Mouse (Mus musculus): Measurements from ENCODE around the gene Barhl2.

GRCm38 (mm10) chr5:106461431-106461830 is 3.5 kb upstream of the Barhl2 start:
- no peak for TF ChIP-seq POLR2A (IDR thresholded peaks at IDR 0.05; ENCODE audit: low read depth, low read length)
- no peak for TF ChIP-seq CTCF (conservative IDR thresholded peaks at IDR 0.05; ENCODE audit: insufficient read depth, insufficient read length, low read depth, low read length)

Measured in kidney, adult 2 months (tissue).